Mouse (Mus musculus) intestine, postnatal 0 days (tissue): Measurements from ENCODE around the gene Dok4. TPM values are rescaled to one million over a fixed set of nuclear protein-coding genes. Genes with fewer than 3 reads are reported as not detected.

Experiments
- ATAC-seq: fragments of 200-750 bp; cut with Nextera tagmentation; 2 replicates; pipeline ENCODE4 v1.8.0; 2017; ENCODE audit warnings: mild to moderate bottlenecking, moderate TSS enrichment, moderate library complexity
- H3K27ac ChIP-seq: fragments of 300-500 bp; sonication (generic); 2 replicates; pipeline ENCODE4 v1.5.1; 2014; ENCODE audit warnings: mild to moderate bottlenecking, low read depth, low read length, moderate library complexity
- H3K27me3 ChIP-seq: fragments of 300-500 bp; sonication (generic); replicated peaks from 2 replicates; pipeline ENCODE4 v1.6.1; 2014; ENCODE audit warnings: low read length, mixed read lengths; ENCODE audit not compliant: control insufficient read depth, insufficient read depth
- H3K36me3 ChIP-seq: fragments of 300-500 bp; sonication (generic); 2 replicates; pipeline ENCODE4 v1.6.1; 2014; ENCODE audit warnings: mild to moderate bottlenecking, moderate library complexity; ENCODE audit not compliant: control insufficient read depth, insufficient read depth
- H3K4me1 ChIP-seq: fragments of 300-500 bp; sonication (generic); replicated peaks from 2 replicates; pipeline ENCODE4 v1.6.1; 2014; ENCODE audit warnings: antibody characterized with exemption, low read length, mixed read lengths; ENCODE audit not compliant: control insufficient read depth, insufficient read depth
- H3K4me2 ChIP-seq: fragments of 300-500 bp; sonication (generic); replicated peaks from 2 replicates; pipeline ENCODE4 v1.6.1; 2014; ENCODE audit warnings: low read depth, mild to moderate bottlenecking, moderate library complexity
- H3K4me3 ChIP-seq: fragments of 300-500 bp; sonication (generic); 2 replicates; pipeline ENCODE4 v1.5.1; 2014; ENCODE audit warnings: low read depth, low read length
- H3K9ac ChIP-seq: fragments of 300-500 bp; sonication (generic); 2 replicates; pipeline ENCODE4 v1.6.1; 2014; ENCODE audit warnings: mild to moderate bottlenecking, low read depth, low read length
- H3K9me3 ChIP-seq: fragments of 300-500 bp; sonication (generic); 2 replicates; pipeline ENCODE4 v1.6.1; 2016; ENCODE audit warnings: mixed run types; ENCODE audit not compliant: control insufficient read depth
- CTCF ChIP-seq: sonication (generic); IDR thresholded peaks from 2 replicates; pipeline ENCODE4 v1.5.1; 2016; ENCODE audit warnings: low read depth, mild to moderate bottlenecking, control low read depth, antibody characterized with exemption, moderate library complexity
- WGBS: fragments of 180-500 bp; shearing (Covaris S2); extraction: QIAGEN DNeasy Blood & Tissue Kit; methylation state at CpG from one replicate; pipeline ENCODE4 v1.1.7; 2014; 5-methylcytosine and 5-hydroxymethylcytosine counted together
- polyA plus RNA-seq: library from polyadenylated mRNA; unstranded; fragments of >200 nt; fragmentation: Nextera tagmentation; extraction: Ambion mirVana; gene quantifications from 2 replicates; pipeline ENCODE4 v1.2.1, GENCODE M21; 2015

Gene Dok4
- polyA plus RNA-seq, 1 experiment from 2014 or later, result 51.0 TPM

- no peak for ATAC-seq
- H3K9ac ChIP-seq, result no peak overlapping the region
- TF ChIP-seq CTCF, result no peak
- H3K4me2 ChIP-seq, result no peak overlapping the region
- no peaks in the 10 kb centered on the region for H3K27me3 ChIP-seq
- no peaks in the 10 kb centered on the region for H3K4me1 ChIP-seq
- peaks cover 29% of the 10 kb centered on the region for H3K36me3 ChIP-seq
- no peaks in the 10 kb centered on the region for H3K9me3 ChIP-seq
- WGBS, result 89% methylated on average over 11 of the region's 11 CpGs
- no peak overlapping the region for H3K27ac ChIP-seq
- H3K4me3 ChIP-seq, result no peak overlapping the region
Measured at GRCm38 (mm10) chr8:94817933-94818332, 58.2 kb downstream of the Dok4 start.

DNA sequence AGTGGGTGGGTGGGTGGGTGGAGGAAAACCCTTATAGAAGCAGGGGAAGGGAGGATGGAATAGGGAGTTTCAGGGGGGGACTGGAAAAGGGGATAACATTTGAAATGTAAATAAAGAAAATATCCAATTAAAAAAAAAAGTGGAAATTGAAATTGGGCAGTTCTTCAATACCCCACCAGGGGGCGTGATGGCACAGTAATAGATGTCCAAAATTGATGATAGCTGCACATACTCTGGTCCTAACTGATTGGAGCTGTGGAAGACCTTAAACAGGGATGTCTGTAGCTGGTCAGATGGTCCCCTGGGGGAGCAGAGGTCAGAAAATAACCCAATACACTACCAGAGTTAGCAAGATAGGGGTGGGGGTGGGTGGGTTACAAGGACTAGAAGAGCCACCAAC lies 61.6 kb downstream of the Dok4 start:
- no peak for ATAC-seq
- TF ChIP-seq CTCF, result peak; percentile 73
- 0% methylated on average over 1 of the region's 1 CpGs for WGBS

More for the DNA sequence above, 61.6 kb downstream of the Dok4 start:
- Histone ChIP-seq H3K27me3 (no peaks in the 10 kb centered on the region), H3K9me3 (no peaks in the 10 kb centered on the region), H3K27ac (no peak overlapping the region), H3K4me1 (no peaks in the 10 kb centered on the region), H3K9ac (no peak overlapping the region), H3K36me3 (no peaks in the 10 kb centered on the region), H3K4me2 (no peak overlapping the region), H3K4me3 (no peak overlapping the region)

Other genes starting within 250 kb of the Dok4 start
- gene Arl2bp, start 209.7 kb downstream of the Dok4 start, polyA plus RNA-seq, result 78.3 and 79.0 TPM in 2 replicates
- gene Pllp, start 180.1 kb downstream of the Dok4 start, polyA plus RNA-seq, result 25.3 and 26.3 TPM in 2 replicates
- gene Ccl22, start 130.7 kb downstream of the Dok4 start, polyA plus RNA-seq, result 0.05 TPM in 1 of 2 replicates, not detected in the other
- gene Cx3cl1, start 104.3 kb downstream of the Dok4 start, polyA plus RNA-seq, result 91.8 and 95.5 TPM in 2 replicates
- 1.2 and 1.3 TPM in 2 replicates for gene Ccl17, start 65.9 kb downstream of the Dok4 start, polyA plus RNA-seq
- gene Coq9, start 38.0 kb downstream of the Dok4 start, polyA plus RNA-seq, result 79.4 and 80.7 TPM in 2 replicates
- 88.1 and 95.1 TPM in 2 replicates for gene Ciapin1, start 38.0 kb downstream of the Dok4 start, polyA plus RNA-seq
- 70.4 and 75.1 TPM in 2 replicates for gene Polr2c, start 18.9 kb downstream of the Dok4 start, polyA plus RNA-seq
- gene Ccdc102a, start 41.8 kb upstream of the Dok4 start, polyA plus RNA-seq, result 7.2 and 7.7 TPM in 2 replicates
- gene Adgrg5, start 47.4 kb upstream of the Dok4 start, polyA plus RNA-seq, result 1.3 and 1.5 TPM in 2 replicates
- gene Adgrg1, start 98.4 kb upstream of the Dok4 start, polyA plus RNA-seq, result 22.3 and 22.7 TPM in 2 replicates
- 4.2 and 4.7 TPM in 2 replicates for gene Adgrg3, start 141.4 kb upstream of the Dok4 start, polyA plus RNA-seq
- gene Drc7, start 178.8 kb upstream of the Dok4 start, polyA plus RNA-seq, result not detected in 2 replicates
- gene Katnb1, start 204.9 kb upstream of the Dok4 start, polyA plus RNA-seq, result 12.7 and 14.2 TPM in 2 replicates